Mouse (Mus musculus): ENCODE measurements around the gene Gpr1. TPM values are rescaled to one million over a fixed set of nuclear protein-coding genes. Genes with fewer than 3 reads are reported as not detected.

Gene Gpr1
- polyA plus RNA-seq (2017; shearing (Covaris generic)) = not detected

GRCm38 (mm10) chr1:63214271-63214558 lies at the start of gene Gpr1:
Gpr1 (minus strand) TSS chr1:63214543.

GRCm38 (mm10) chr1:63176604-63177421 lies 37.5 kb downstream of the Gpr1 start, which contains the start of the genes Eef1b2 and Ndufs1:
Eef1b2 (plus strand) TSS chr1:63176825.
Ndufs1 (minus strand) TSS chr1:63176833.

Other genes with a start within 250 kb of the Gpr1 start
- 16.5 TPM for gene Ino80d, start 99.9 kb downstream of the Gpr1 start, polyA plus RNA-seq (2017; shearing (Covaris generic))
- gene Eef1b2, start 37.7 kb downstream of the Gpr1 start, polyA plus RNA-seq (2017; shearing (Covaris generic)) = 525 TPM
- 123 TPM for gene Ndufs1, start 37.7 kb downstream of the Gpr1 start, polyA plus RNA-seq (2017; shearing (Covaris generic))
- gene Zdbf2, start 58.7 kb upstream of the Gpr1 start, polyA plus RNA-seq (2017; shearing (Covaris generic)) = 0.02 TPM
- 0.29 TPM for gene Adam23, start 231.3 kb upstream of the Gpr1 start, polyA plus RNA-seq (2017; shearing (Covaris generic))